Mouse (Mus musculus): ENCODE results near the gene March10.

Gene March10

GRCm38 (mm10) chr11:105407846-105408441, 48.6 kb downstream of the March10 start:
- no peak for DNase-seq (ENCODE audit: low read depth, low spot score)

GRCm38 (mm10) chr11:105402355-105402754, 54.2 kb downstream of the March10 start:
- no peak for DNase-seq (ENCODE audit: low read depth, low spot score)

DNA sequence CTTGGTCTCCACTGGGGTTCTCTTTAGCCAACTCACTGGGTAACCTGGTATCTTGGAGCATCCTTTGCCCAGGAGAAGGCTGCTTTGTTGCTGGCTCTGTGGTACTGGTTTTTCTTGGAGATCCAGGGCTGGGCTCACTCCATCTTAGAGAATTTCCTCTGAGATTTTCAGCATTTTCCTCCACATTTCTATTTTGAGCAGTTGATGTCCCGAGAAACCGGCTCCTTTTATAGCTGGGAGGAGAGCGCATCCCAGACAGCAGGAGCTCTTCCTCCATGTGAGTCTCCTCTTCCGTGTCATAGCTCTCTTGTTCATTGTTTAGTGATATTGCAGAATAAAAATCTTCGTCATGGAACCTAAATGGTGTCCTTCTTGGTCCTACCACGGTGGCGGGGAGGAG, 66.2 kb downstream of the March10 start:
- DNase-seq (ENCODE audit: low read depth, low spot score): no peak

DNA sequence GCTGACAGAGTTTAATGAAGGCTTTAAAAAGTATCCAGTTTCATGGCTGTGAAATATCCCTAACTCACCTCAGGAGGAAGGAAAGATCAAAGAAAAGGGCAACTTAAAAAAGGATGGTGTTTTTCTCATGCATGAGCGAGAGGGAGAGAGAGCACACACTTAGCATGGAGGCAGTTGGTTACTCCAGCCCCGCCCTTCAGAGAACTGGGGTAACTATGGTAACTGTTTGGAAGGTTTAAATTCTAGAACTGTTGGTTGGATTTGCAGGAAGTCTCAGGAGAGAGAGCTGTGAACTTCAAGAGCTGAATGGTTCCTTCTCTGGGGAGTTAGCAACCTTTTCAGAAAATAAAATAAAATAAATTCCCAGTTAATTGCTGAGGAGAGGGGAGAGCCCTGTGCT, 67.9 kb downstream of the March10 start:
- peak; percentile 49 for DNase-seq (ENCODE audit: low read depth, low spot score)

DNA sequence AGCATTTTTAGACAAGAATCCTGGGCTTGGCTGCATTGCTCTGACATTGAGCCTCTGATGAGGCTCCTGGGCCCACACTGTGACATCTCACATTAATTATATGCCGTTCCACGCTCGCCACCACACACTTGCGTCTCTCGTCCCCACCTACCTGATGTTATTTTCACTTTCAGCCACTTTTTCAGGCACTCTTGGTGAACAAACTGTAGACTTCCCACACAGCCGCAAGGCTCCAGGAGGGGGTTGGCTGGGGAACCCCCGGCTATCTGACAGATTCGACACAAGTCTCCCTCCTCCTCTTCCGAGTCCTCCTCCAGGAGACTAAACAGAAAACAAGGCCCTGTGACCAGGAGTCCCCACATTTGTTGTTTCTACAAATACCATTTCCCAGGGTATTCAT, 71.3 kb downstream of the March10 start:
- no peak for DNase-seq (ENCODE audit: low read depth, low spot score)

DNA sequence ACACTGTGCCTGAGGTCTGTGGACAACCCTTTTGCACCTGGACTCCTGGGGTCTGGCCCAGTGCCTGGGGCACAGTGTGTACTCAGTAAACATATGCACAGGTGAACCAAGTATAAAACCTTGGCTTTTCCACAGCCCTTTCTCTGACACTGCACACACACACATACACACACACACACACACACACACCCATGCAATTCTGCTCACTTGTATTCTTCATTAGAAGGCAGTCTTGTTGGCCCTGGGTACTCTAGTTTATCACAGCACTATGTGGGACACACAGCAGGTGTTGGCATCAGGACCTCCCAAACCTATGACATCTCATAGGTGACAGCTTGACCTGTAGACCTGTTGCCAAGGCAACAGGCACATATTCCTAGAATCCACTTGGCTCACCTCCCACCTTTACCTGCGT, 80.7 kb downstream of the March10 start:
- no peak for DNase-seq (ENCODE audit: low read depth, low spot score)

DNA sequence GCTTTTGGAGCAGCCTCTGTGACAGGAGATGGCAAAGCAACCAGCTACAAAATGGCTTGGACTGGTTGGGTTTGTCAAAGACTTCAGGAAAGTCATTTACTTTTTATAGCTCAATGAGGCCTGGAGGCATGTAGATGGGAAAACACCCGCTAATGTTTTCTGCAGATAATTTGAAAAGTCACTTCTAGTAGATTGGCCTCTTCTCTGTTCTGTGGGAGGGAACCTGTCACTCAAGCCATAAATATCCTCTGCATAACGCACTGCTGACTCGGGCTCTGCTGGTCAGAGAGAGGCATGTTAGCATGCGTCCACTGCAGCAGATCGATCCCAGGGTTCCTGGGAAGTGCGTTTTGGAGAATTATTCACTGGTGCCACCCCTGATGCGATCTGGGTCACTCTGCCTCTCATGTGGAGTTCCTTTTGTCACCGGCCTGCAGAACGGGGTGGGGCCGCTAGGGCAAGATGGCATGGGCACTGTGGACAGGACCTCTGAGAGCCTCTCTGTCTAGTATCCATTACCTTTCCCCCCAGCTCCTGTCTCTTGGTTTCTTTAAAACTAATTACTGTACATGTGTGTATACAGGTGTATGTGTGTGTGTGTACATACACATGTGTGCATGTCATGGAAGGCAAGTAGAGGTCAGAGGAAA, 81.9 kb downstream of the March10 start:
- DNase-seq (ENCODE audit: low read depth, low spot score): no peak

DNA sequence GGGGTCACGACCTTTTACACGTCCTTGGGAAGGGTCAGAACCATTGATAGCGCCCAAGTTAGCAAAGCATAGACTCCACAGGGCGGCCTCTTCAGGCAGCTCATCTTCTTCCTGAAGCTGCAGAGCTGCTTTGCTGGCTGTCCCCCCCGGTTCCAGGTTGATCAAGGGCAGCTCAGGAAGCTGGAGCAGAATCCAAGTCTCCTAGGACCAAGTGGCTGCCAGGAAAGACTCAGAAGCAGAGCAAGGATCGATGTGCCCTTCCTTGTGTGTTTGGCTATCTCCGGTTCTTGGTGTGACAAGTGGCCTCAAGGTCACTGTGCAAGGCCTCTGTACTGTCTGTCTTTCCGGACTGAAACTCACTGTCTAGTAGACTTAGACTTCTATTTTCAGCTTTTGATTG, 82.7 kb downstream of the March10 start:
- DNase-seq (ENCODE audit: low read depth, low spot score): no peak

GRCm38 (mm10) chr11:105371818-105372217, 84.7 kb downstream of the March10 start:
- no peak for DNase-seq (ENCODE audit: low read depth, low spot score)

DNA sequence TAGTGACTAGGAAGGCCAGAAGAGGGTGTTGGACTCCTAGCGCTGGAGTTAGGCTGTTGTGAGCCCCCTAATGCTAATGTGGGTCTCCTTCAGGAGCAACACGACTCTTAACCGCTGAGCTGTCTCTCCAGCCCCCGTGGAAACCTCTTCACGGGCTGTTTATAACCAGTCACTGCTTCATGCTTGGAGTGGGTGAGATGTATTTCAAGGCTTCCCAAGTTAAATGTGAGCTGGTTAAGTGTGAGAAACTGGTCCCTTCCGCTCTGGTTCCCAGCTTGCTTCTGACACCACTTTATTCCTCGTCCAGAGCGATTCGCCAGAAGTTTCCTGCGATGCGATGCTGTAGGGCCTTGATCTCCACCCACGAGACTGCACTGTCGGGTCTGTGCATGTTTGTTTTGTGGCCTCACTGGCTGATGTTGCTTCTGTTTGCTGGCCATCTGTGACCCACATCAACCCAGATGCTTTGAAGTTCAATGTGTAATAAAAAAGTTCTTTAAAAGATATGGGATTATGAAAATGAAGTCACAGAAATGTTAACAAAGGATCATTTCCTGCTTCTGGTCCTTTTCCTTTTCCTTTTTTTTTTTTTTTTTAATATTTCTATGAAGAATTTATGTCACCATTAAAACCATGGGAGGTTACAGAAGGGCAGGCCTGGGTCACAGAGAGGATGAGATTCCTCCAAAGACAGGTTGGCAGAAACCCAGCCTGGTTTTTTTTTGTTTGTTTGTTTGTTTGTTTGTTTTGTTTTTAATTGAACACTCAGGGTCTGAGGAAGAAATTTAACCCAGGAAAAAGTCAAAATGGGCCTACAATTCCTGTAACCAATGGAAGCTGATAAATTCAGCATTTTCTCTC, 86.8 kb downstream of the March10 start:
- no peak for DNase-seq (ENCODE audit: low read depth, low spot score)

- DNase-seq (ENCODE audit: low read depth, low spot score): no peak
Observed at GRCm38 (mm10) chr11:105368833-105369232, 87.7 kb downstream of the March10 start.

DNA sequence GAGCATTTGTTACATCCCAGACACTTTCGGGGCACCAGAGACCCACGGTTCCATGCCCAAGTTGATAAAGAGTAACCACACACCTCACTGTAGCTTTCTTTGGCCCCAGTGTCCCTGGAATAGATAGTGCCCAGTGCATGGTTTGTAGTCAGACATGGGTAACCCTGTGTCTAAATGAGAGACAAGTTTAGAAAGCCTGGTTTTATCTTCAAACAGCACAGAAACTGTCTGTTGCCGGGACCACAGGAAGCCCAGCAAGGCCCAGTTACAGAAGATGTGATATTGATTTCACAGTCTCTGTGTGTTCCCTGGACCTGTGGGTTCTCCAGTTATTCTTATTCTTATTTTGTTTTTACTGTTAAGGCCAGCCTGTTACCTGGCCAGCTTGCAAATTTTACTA, 89.4 kb downstream of the March10 start:
- no peak for DNase-seq (ENCODE audit: low read depth, low spot score)

DNA sequence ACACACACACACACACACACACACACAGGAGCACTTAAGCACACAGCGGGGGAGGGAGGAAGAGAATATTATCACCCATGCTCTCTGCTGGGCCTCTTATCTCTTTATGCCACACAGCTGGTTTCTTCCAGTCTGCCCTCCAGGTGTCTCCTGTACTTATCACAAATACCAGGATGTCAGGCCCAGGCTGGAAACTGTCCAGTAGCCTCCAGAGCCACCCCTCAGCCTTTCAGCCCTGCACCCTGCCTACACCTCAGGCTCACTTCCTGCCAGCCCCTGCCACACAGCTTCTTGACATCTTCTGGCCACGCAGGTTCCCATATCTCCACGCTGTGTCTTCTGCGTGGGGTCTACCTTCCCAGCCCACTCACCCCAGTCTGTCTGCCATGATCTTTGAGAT, 90.5 kb downstream of the March10 start:
- no peak for DNase-seq (ENCODE audit: low read depth, low spot score)

- DNase-seq (ENCODE audit: low read depth, low spot score): no peak
Observed at GRCm38 (mm10) chr11:105365611-105366010, 90.9 kb downstream of the March10 start.

- DNase-seq (ENCODE audit: low read depth, low spot score): no peak
Observed at GRCm38 (mm10) chr11:105364386-105365065, 92.0 kb downstream of the March10 start.

GRCm38 (mm10) chr11:105363598-105364385, 92.7 kb downstream of the March10 start:
- DNase-seq (ENCODE audit: low read depth, low spot score): peak; percentile 46

GRCm38 (mm10) chr11:105362946-105363597, 93.5 kb downstream of the March10 start:
- DNase-seq (ENCODE audit: low read depth, low spot score): peak; percentile 55

DNA sequence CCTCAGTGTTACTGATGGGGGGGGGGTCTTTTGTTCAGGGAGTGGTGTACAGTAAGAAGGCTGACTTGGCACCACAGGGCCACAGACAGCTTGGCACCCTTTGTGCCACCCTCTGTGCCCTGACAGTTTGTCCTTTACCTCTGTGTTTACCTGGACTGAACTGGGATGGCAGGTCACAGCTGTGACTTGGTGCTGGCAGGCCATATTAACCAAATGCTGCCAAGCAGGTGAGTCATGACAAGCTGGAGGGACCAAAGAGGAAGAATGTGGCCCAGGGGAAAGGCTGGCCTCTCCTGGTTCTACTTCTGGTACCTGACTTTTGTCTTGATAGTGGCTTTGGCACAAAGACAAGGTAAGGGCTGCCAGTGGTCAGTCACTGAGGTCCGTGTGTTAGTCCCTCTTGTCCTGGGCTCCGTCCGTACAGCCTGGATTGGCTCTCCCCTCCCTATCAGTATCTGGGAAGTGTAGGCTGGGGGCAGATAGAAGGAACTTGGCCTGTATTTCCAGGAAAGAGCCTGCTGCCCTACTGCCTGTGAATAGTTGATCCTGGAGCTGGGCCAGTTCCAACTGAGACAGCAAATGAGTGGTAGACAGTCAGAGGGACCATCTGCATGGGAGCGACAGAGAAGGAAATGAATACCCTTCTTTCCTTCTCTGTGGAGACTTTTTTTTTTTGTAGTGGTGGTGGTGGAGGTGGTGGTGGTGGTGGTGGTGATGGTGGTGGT, 94.3 kb downstream of the March10 start:
- DNase-seq (ENCODE audit: low read depth, low spot score): no peak

- no peak for DNase-seq (ENCODE audit: low read depth, low spot score)
Observed at GRCm38 (mm10) chr11:105356301-105356700, 100.2 kb downstream of the March10 start.

DNA sequence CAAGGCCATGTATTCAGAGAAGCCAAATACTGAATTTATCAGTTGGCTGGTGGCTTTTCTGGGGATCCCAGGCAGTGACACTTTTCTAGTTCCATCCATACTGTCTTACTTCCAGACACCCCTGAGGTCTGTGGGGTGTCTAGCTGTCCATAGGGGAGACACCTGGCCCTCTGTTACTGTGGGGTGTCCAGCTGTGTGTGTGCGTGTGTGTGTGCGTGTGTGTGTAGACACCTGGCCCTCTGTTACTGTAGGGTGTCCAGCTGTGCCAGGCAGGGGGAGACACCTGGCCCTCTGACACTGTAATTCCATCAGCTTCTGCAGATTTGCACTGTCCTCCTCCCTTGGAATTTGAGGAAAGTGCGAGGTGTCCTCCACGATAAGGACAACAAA, 102.6 kb downstream of the March10 start:
- no peak for DNase-seq (ENCODE audit: low read depth, low spot score)

Measured in brain, embryonic 18.5 days (tissue).